Mouse (Mus musculus) bone marrow, adult 2 months (tissue): Measurements from ENCODE around the gene Tuba1a.

Experiments used
- CTCF ChIP-seq: fragments of 200-500 bp; IDR thresholded peaks from 2 replicates; pipeline ENCODE4 v1.5.1; 2011; ENCODE audit warnings: low read length, control low read depth; ENCODE audit not compliant: control insufficient read depth, insufficient read depth
- POLR2A ChIP-seq: fragments of 200-500 bp; IDR thresholded peaks from 2 replicates; pipeline ENCODE4 v1.6.1; 2011; ENCODE audit warnings: low read depth, mild to moderate bottlenecking, control low read depth, low read length, borderline replicate concordance; ENCODE audit not compliant: control insufficient read depth

DNA sequence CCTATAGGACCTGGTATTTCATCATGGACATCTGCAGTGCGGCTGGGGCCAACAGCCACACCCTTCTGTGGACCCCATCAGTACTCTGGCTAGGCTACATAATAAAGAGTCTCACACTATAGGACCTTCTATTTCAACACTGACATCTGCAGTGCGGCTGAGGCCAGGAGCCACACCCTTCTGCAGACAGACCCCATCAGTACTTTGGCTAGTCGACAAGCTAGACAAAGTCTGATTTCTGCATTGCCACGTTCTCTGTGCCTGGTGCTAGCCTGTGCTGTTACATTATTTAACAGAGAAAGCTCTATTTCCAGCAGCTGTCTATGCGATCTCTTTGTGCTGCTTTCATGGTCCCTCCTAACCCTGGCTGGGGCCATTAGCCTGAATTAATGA lies 1.4 kb downstream of the Tuba1a start:
- TF ChIP-seq CTCF, result no peak
- no peak for TF ChIP-seq POLR2A
